In genomic region chr4:59870859-59871591, GRCm38 (mm10) we compare ENCODE assay signal across 8 mouse cellular contexts. TPM values are rescaled to one million over a fixed set of nuclear protein-coding genes. Genes with fewer than 3 reads are reported as not detected.
A peak's percentile ranks its signal among the peaks of the same experiment; 100 is the strongest.
DNase-seq lines count a peak whose midpoint lies in the region; ATAC-seq lines count a peak whose summit lies in the region.

No protein-coding gene starts in this region.

- H3K9ac ChIP-seq in embryonic facial prominence, embryonic 11.5 days (replicated peaks; ENCODE audit: low read length) = no peak overlapping the region
- no peak overlapping the region for H3K9ac ChIP-seq in limb, embryonic 11.5 days (ENCODE audit: low read length)
- no peak overlapping the region for H3K9ac ChIP-seq in midbrain, embryonic 15.5 days

- peak; percentile 46 for DNase-seq in 3134 (ENCODE audit: extremely low read depth, insufficient read length, low spot score)
- DNase-seq in adrenal gland, postnatal 10 days = peak; percentile 82
- DNase-seq in embryonic facial prominence, embryonic 11.5 days (ENCODE audit: low spot score) = peak; percentile 89
- peak; percentile 84 to 92 for DNase-seq in heart, adult 18-20 months
- peak; percentile 84 for DNase-seq in kidney, adult 18-20 months
- peak; percentile 84 for DNase-seq in limb, embryonic 11.5 days (ENCODE audit: low spot score)
- DNase-seq in spleen, postnatal 14 days (ENCODE audit: low spot score in 2 of 2) = peak; percentile 38 to 69

- 59% methylated on average over 9 of the region's 9 CpGs for WGBS in embryonic facial prominence, embryonic 11.5 days
- 59% methylated on average over 9 of the region's 9 CpGs for WGBS in limb, embryonic 11.5 days
- WGBS in midbrain, embryonic 15.5 days = 63% methylated on average over 9 of the region's 9 CpGs

- no peak overlapping the region for H3K27ac ChIP-seq in embryonic facial prominence, embryonic 11.5 days (replicated peaks; ENCODE audit: low read depth, low read length)
- no peak overlapping the region for H3K27ac ChIP-seq in limb, embryonic 11.5 days (replicated peaks; ENCODE audit: low read depth, low read length)
- no peak overlapping the region for H3K27ac ChIP-seq in midbrain, embryonic 15.5 days

- no peaks in the 10 kb centered on the region for H3K36me3 ChIP-seq in embryonic facial prominence, embryonic 11.5 days (replicated peaks; ENCODE audit: control insufficient read depth, insufficient read depth, low read depth, low read length)
- no peaks in the 10 kb centered on the region for H3K36me3 ChIP-seq in limb, embryonic 11.5 days (ENCODE audit: control insufficient read depth, insufficient read depth, low read length)
- H3K36me3 ChIP-seq in midbrain, embryonic 15.5 days (replicated peaks) = no peaks in the 10 kb centered on the region

- H3K9me3 ChIP-seq in embryonic facial prominence, embryonic 11.5 days (replicated peaks; ENCODE audit: control insufficient read depth, low read length) = no peaks in the 10 kb centered on the region
- no peaks in the 10 kb centered on the region for H3K9me3 ChIP-seq in limb, embryonic 11.5 days (ENCODE audit: control insufficient read depth, low read length)
- H3K9me3 ChIP-seq in midbrain, embryonic 15.5 days = no peaks in the 10 kb centered on the region

- ATAC-seq in embryonic facial prominence, embryonic 11.5 days (replicated peaks; ENCODE audit: insufficient number of reproducible peaks, low FRiP score, low TSS enrichment, low read depth) = no peak; the same call in 1 of the 2 replicates
- no peak for ATAC-seq in limb, embryonic 11.5 days (ENCODE audit: insufficient number of reproducible peaks, low FRiP score, low TSS enrichment, low read depth)
- peak; percentile 79 for ATAC-seq in midbrain, embryonic 15.5 days (replicated peaks)

- H3K4me1 ChIP-seq in embryonic facial prominence, embryonic 11.5 days (ENCODE audit: control insufficient read depth, insufficient read depth, low read length) = no peaks in the 10 kb centered on the region
- H3K4me1 ChIP-seq in limb, embryonic 11.5 days (ENCODE audit: control insufficient read depth, insufficient read depth, low read length) = no peaks in the 10 kb centered on the region
- no peaks in the 10 kb centered on the region for H3K4me1 ChIP-seq in midbrain, embryonic 15.5 days

- no peaks in the 10 kb centered on the region for H3K27me3 ChIP-seq in embryonic facial prominence, embryonic 11.5 days (ENCODE audit: control insufficient read depth, insufficient read depth, low read length)
- no peaks in the 10 kb centered on the region for H3K27me3 ChIP-seq in limb, embryonic 11.5 days (ENCODE audit: control insufficient read depth, insufficient read depth, low read length)
- no peaks in the 10 kb centered on the region for H3K27me3 ChIP-seq in midbrain, embryonic 15.5 days (replicated peaks)

- no peak overlapping the region for H3K4me2 ChIP-seq in embryonic facial prominence, embryonic 11.5 days (ENCODE audit: low read depth, low read length)
- H3K4me2 ChIP-seq in limb, embryonic 11.5 days (ENCODE audit: low read depth, severe bottlenecking) = no peak overlapping the region
- H3K4me2 ChIP-seq in midbrain, embryonic 15.5 days = no peak overlapping the region

- no peak overlapping the region for H3K4me3 ChIP-seq in embryonic facial prominence, embryonic 11.5 days (ENCODE audit: low read depth, low read length)
- no peak overlapping the region for H3K4me3 ChIP-seq in limb, embryonic 11.5 days (ENCODE audit: low read depth, low read length)
- H3K4me3 ChIP-seq in midbrain, embryonic 15.5 days = no peak overlapping the region

RNA-seq across cellular contexts. Expression of gene Slc46a2, which starts 43.8 kb away (rescaled TPM):
- not detected for total RNA-seq in adrenal gland, postnatal 10 days (2021)
- not detected in 2 replicates for polyA plus RNA-seq in embryonic facial prominence, embryonic 11.5 days (2014; fragmentation: Nextera tagmentation; extraction: Ambion mirVana)
- under 1 TPM; 0.12 to 0.15 TPM for total RNA-seq in heart, adult 18-20 months (2021)
- 0.06 TPM in 1 of 2 replicates, not detected in the other for polyA plus RNA-seq in limb, embryonic 11.5 days (2014; fragmentation: Nextera tagmentation; extraction: Ambion mirVana)
- 0.05 and 0.11 TPM in 2 replicates for polyA plus RNA-seq in midbrain, embryonic 15.5 days (2015; fragmentation: Nextera tagmentation; extraction: Ambion mirVana)
